Mouse (Mus musculus) left cerebral cortex, adult 2 months (tissue): ENCODE measurements around the gene Sik2. TPM values are rescaled to one million over a fixed set of nuclear protein-coding genes. Genes with fewer than 3 reads are reported as not detected.

Experiments
- DNase-seq, 2 experiments: peaks; one replicate each; pipeline ENCODE4 v3.0.0; 2021 to 2022; ENCODE audit warnings: low spot score in 2 of 2, mixed read lengths in 1 of 2; ENCODE audit errors: extremely low spot score in 1 of 2
- H3K27ac ChIP-seq: fragments of 200-600 bp; 2 replicates; pipeline ENCODE4 v1.8.1; 2022
- H3K4me3 ChIP-seq: fragments of 200-600 bp; 2 replicates; pipeline ENCODE4 v1.8.1; 2022
- CTCF ChIP-seq: fragments of 200-600 bp; IDR thresholded peaks from 2 replicates; pipeline ENCODE4 v1.8.1; 2022; ENCODE audit warnings: antibody characterized with exemption, mild to moderate bottlenecking, moderate library complexity
- intact Hi-C: fragments of 180-260 bp; cut with DNase I; formaldehyde crosslinking; loops from one replicate; pipeline ENCODE4 v1.15.1; 2025
- total RNA-seq, 2 experiments: library from RNA; stranded (reverse); gene quantifications; 2 replicates each; pipeline ENCODE4 v1.2.3; 2021

Gene Sik2
- total RNA-seq, 2 experiments from 2014 or later: 57.5 to 84.4 TPM

- intact Hi-C loops: loop anchor here (5.0 kb wide), 1 partner anchor 290 kb away; no protein-coding TSS in a partner anchor
These were observed 161.7 kb downstream of the Sik2 start for GRCm38 (mm10) chr9:50847133-50847532.

GRCm38 (mm10) chr9:50845547-50845946 is 163.3 kb downstream of the Sik2 start:
- no peak for DNase-seq
- no peak overlapping the region for H3K4me3 ChIP-seq
- TF ChIP-seq CTCF: no peak
- intact Hi-C loops: loop anchor here (5.0 kb wide), 1 partner anchor 292 kb away; no protein-coding TSS in a partner anchor
- no peak overlapping the region for H3K27ac ChIP-seq

More at GRCm38 (mm10) chr9:50847133-50847532, 161.7 kb downstream of the Sik2 start:
- no peak for DNase-seq
- Histone ChIP-seq H3K4me3 (no peak overlapping the region), H3K27ac (no peak overlapping the region)
- TF ChIP-seq CTCF: no peak

- intact Hi-C loops: loop anchor here (5.0 kb wide), 1 partner anchor 292 kb away; no protein-coding TSS in a partner anchor
- Histone ChIP-seq H3K4me3 (no peak within 1 kb of the TSS), H3K27ac (no peak within 1 kb of the TSS)
- TF ChIP-seq CTCF: no peak
- no peak for DNase-seq
These were observed 163.8 kb downstream of the Sik2 start, which contains the start of gene Ppp2r1b for GRCm38 (mm10) chr9:50845081-50845480. Gene Ppp2r1b, plus strand, starts transcription at chr9:50845301.

Other genes starting within 250 kb of the Sik2 start
- gene Fdxacb1, start 240.8 kb downstream of the Sik2 start, total RNA-seq: 1 to 10 TPM; 4.6 to 4.8 TPM
- gene Alg9, start 234.1 kb downstream of the Sik2 start, total RNA-seq: 10 to 100 TPM; 25.4 to 26.7 TPM
- 10 to 100 TPM; 34.7 to 38.3 TPM for gene 1110032A03Rik, start 233.6 kb downstream of the Sik2 start, total RNA-seq
- gene Ppp2r1b, start 163.8 kb downstream of the Sik2 start, total RNA-seq: 10 to 100 TPM; 21.6 to 28.5 TPM
- gene Btg4, start 51.8 kb upstream of the Sik2 start, total RNA-seq: not detected
- gene Layn, start 68.0 kb upstream of the Sik2 start, total RNA-seq: 1 to 10 TPM; 6.8 to 7.4 TPM
- not detected for gene 4833427G06Rik, start 93.0 kb upstream of the Sik2 start, total RNA-seq
- gene Gm32742, start 156.4 kb upstream of the Sik2 start, total RNA-seq: not detected
- gene Pou2af1, start 204.6 kb upstream of the Sik2 start, total RNA-seq: under 1 TPM in 1 of 2 experiments, not detected in 1; 0.14 TPM